Mouse (Mus musculus) frontal cortex, adult 2 months (tissue): ENCODE results near the gene Brat1. TPM values are rescaled to one million over a fixed set of nuclear protein-coding genes. Genes with fewer than 3 reads are reported as not detected.
"Not testable (repeated sequence)": the region's sequence is repeated elsewhere in the genome, so short reads cannot be mapped to it uniquely, and the experiment has no call there.

Experiments
- DNase-seq, 2 experiments: peaks; one replicate each; pipeline ENCODE4 v3.0.0; 2022; ENCODE audit warnings: low spot score in 1 of 2; ENCODE audit errors: extremely low spot score in 1 of 2
- polyA plus RNA-seq: library from polyadenylated mRNA; depleted of rRNA; stranded (reverse); fragments of >200 nt; gene quantifications from 2 replicates; pipeline ENCODE4 v1.2.3, GENCODE M21; 2012; rRNA removed

Gene Brat1
- polyA plus RNA-seq = 23.2 and 23.5 TPM in 2 replicates

GRCm38 (mm10) chr5:140704378-140705251 lies at the start of gene Brat1:
Gene Brat1 (plus strand): TSS chr5:140705011.
- peak; percentile 100 for DNase-seq

DNA sequence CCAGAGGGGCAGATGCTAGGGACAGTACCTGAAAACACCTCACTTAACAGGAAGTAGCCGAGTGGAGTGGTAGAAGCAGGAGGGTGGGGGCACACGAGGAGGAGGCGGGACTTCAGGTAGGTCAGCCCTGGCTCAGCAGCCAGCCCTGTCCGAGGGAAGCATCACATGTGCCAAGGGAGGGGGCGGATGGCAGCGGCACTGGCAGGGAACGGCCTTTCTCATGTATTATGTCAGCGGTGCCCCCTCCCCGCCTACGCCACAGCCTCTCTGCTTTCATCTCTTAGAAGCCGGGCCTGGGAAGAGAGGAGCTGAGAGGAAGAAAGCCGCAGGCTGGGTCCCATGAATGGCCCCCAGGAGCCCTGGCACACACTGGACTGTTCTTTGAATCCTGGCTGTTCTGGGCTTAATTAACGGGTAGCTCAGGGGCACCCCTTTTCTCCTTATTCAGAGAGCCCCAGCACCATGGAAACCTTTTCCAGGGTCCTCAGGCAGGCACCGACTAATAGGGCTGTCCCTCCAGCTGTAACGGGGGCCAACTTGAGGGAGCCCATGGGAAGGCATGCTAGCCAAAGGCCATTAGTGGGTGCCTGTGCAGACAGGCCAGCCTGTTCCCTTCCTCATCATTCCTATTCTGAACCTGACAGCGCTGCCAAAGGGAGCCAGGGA lies 45.1 kb upstream of the Brat1 start:
- peak; percentile 80 to 85 for DNase-seq

DNA sequence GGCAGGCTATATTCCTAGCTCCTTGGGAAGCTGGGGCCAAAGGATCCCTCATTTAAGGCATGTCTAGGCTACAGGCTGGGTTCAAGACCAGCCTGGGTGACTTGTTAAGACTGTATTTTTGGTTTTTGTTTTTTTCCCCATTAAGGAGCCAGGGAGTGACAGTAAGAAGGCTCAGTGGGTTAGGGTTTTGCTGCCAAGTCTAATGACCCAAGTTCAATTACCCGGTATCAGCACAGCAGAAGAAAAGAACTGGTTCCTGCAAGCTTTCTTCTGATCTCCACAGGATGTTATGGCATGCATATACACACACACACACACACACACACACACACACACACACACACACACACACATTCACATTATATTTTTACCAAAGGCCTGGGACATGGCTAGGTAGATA lies 44.4 kb upstream of the Brat1 start:
- no peak for DNase-seq

GRCm38 (mm10) chr5:140661427-140661826 lies 43.4 kb upstream of the Brat1 start:
- no peak for DNase-seq

- peak; percentile 49 to 77 for DNase-seq
Measured at GRCm38 (mm10) chr5:140661875-140662643, 42.8 kb upstream of the Brat1 start.

GRCm38 (mm10) chr5:140662741-140663592 lies 41.8 kb upstream of the Brat1 start:
- no peak for DNase-seq

DNA sequence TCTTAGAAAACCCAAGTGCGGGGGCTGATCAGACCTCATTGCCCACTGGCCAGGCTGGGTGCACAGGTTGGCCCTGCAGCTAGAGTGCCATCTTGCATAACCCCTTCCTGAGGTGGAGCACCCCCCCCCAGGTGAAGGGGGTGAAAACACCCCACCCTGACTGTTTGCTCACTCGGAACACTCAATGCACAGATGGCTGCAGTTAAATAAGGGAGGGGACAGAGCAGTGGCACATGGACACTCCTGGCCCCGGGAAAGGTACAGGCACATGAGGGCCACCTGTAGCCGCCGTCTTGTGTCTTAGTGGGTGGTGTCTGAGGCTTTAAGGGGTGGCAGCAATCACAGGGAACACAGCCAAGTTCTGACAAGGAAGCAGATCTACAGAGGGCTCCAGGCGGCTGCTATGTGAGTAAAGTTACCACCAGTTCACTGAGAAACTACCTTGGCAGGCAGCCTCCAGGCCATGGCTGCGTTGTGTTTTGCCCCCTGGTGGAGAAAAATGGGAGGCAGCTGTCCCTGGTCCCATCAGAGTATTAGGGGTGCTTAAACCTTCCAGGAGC lies 41.1 kb upstream of the Brat1 start:
- peak; percentile 32 to 72 for DNase-seq

DNA sequence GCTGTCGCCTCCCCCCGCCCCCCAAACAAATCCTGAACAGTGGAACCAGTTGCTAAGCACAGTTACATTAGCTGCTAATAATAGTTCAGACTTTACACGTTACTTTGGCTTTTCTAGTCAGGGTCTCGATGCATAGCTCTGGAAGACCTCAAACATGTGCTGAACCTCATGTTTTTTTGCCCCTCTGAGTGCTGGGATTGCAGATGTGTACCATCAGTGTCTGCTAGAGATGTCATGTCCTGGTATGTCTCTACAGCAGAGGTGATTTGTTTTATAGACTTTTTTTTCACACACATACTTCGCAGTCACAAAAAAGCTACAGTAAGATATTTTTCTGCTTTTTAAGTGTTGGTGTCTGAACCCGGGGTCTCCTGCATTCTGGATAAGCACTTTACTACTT lies 32.7 kb upstream of the Brat1 start:
- no peak for DNase-seq

- not testable (repeated sequence) for DNase-seq
Measured at GRCm38 (mm10) chr5:140672603-140673002, 32.2 kb upstream of the Brat1 start.

DNA sequence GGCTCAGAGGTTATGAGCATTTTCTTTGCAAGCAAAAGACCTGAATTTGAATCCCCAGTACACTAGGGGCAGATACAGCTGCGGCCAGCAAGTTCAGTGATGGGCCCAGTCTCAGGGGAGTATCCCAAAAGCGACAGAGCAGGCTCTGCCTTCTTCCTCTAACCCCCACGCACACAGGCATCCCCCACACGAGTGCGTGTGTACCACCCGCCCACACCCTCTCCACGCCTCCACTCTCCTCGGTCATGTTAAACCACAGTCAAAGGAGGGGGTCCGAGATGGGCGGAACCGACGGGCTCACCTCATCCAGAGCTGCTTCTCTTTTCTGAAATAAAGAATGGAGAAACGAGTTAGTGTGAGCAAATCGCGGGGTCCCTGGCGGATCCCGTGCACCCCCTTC lies 30.8 kb upstream of the Brat1 start:
- DNase-seq = no peak

GRCm38 (mm10) chr5:140675079-140675478 lies 29.7 kb upstream of the Brat1 start:
- no peak for DNase-seq

GRCm38 (mm10) chr5:140675640-140676039 lies 29.2 kb upstream of the Brat1 start:
- peak; percentile 31 to 58 for DNase-seq

DNA sequence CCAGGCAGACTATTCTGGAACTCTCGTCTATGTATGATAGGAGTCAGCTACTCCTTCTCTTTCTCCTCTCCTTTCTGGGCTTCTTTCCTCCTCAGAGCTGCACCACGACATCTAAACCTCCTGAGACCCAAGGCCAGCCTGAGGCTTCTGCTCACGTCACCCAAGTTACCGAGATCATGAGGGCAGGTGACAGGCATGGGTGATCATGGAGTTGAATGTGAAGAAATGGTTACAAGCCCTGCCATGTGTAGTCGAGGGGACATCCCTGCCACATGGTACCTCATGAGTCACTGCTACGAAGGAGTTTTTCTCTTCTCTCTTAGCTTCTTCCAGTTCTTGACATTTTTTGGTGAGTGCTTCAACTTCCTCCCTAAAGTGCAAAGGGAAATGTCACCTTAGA lies 27.7 kb upstream of the Brat1 start:
- no peak for DNase-seq

DNA sequence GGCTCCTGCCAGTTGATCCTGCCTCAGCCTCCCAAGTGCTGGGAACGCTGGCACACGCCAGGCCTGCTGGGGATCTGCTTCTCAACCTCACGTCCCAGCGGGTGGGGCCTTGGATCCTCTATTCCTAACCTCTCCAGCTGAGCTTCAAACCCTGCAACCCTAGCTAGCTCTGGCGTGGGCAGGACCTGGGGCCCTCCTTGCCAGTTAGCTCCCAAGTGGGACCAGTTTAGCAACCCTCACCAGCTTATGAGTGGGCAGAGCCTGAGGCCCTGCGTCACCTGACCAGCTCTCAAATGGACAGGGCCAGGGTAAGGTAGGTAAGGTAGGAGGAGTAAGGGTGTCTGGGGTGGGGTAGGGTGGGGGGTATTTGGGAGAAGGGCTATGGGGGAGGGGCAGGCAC lies 24.8 kb upstream of the Brat1 start:
- no peak for DNase-seq

- no peak for DNase-seq
Measured at GRCm38 (mm10) chr5:140680950-140681349, 23.9 kb upstream of the Brat1 start.

DNA sequence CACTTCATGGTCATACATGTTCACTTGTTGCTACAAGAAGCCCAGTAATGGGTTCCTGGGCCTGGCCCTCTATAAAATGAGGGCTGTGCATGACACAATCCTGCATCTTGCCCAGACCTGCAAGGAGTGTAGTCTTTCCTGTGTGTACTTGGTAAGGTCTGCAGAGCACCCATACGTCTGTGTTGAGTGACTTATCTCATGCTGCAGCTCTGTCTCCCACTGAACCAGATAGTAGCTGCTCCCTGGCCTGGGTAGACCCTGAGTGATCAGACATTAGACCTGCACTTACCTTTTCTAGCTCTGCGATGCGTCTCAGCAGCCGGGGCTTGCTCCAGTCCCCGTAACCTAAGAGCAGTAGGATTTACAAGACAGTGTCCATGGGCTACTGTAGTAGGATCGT lies 22.7 kb upstream of the Brat1 start:
- DNase-seq = no peak

DNA sequence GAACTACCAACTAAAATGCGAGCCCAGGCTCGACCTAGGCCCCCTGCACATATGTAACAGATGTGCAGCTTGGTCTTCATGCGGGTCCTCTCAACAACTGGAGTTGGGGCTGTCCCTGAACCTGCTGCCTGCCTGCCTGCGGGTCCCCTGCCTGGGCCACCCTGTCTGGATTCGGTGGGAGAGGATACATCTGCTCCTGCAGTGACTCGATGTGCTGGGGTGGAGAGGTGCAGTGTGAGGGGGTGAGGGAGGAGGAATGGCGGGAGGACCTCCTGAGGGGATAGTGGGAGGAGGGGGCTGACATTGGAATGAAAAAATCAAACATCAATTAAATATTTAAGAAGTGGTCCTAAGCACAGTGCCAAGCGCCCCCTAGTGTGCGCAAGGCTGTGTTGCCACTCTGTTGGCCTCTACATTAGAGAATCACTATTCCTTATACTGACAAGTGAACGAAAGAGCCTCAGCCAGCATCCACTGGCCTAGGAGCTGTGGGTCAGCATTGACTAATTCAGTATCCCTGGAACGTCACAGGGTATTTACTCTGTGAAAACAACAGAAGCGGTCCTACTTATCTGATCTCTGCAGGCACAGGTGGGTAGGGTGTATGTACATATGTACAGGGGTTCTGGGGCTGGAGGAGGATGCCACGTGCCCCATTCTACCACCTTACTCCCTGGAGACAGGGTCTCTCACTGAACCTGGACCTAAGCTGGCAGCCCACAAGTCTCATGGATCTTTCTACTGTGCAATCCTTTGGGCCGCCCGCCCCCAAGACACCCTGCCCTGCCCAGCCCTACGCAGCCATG lies 20.3 kb upstream of the Brat1 start:
- DNase-seq = peak in 1 of 2 experiments; percentile 68

DNA sequence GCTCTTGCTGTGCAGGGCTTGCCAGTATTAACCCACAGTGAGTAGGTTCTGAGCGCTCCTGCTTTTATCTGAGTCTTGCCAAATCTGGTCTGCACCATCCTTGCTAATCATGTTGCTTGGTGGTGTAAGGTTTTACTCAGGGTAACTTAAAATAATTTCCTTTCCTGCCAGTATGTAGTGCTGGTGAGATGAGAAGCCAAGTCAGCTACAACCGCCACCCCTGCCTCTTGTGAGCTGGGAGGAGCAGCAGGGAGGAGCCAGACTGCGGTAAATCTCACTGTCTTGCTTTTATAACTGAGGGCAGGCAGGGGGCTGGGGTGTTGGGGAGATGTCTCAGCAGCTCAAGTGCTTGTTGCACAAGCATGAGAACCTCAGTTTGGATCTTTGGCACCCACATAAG lies 16.4 kb upstream of the Brat1 start:
- DNase-seq = peak; percentile 64

DNA sequence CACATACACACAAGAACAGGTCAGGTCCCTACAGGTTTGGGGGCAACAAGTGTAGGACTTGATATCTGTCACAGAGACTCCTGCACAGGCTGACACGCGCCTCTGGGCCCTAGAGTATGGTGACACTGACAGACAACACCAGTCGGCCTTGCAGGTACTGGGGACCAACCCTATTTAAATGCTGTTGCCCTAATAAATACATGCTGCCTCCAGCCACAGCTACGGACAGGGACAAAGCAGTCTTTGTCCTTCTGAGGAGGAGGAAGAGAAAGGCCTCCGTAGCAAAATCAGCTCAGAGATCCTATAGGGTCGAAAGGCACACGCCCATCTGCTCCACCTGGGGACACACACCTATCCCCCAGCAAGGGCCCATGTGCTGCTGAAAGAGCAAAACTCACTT lies 8.8 kb upstream of the Brat1 start:
- no peak for DNase-seq
